Mouse (Mus musculus): ENCODE measurements around the gene Sstr3. TPM values are rescaled to one million over a fixed set of nuclear protein-coding genes. Genes with fewer than 3 reads are reported as not detected.

Sstr3 gene
- polyA plus RNA-seq, 1 experiment from 2014 or later: not detected

DNA sequence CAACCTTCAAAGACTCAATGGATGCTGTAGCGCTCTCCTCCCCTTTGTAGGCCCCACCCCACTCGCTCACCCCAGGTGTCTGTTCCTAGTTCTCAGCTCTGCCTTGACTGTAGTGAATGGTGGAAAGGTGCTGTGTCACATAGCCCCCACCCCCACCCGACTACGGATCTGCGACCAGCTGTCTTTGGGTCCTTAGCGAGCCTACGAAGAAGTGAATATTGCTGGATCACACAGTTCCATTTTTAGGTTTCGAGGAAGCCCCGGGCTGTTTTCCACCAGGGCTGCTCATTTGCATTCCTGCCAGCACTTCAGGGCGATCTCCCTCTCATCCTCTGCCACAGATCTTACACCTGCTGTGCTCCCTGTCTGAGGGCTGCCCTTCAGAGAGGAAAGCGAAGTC lies 38.9 kb upstream of the Sstr3 start:
- WGBS: 19% methylated on average over 11 of the region's 11 CpGs
- H3K9me3 ChIP-seq (replicated peaks): no peaks in the 10 kb centered on the region
- no peak overlapping the region for H3K4me3 ChIP-seq (replicated peaks)
- no peak overlapping the region for H3K9ac ChIP-seq
- H3K27ac ChIP-seq (replicated peaks): no peak overlapping the region
- H3K27me3 ChIP-seq: no peaks in the 10 kb centered on the region
- no peak overlapping the region for H3K4me2 ChIP-seq (replicated peaks)
- no peaks in the 10 kb centered on the region for H3K36me3 ChIP-seq
- no peak for ATAC-seq (ENCODE audit: insufficient number of reproducible peaks, low FRiP score, low TSS enrichment, low read depth)
- H3K4me1 ChIP-seq: peaks cover 24% of the 10 kb centered on the region; the same call in 1 of the 2 replicates

DNA sequence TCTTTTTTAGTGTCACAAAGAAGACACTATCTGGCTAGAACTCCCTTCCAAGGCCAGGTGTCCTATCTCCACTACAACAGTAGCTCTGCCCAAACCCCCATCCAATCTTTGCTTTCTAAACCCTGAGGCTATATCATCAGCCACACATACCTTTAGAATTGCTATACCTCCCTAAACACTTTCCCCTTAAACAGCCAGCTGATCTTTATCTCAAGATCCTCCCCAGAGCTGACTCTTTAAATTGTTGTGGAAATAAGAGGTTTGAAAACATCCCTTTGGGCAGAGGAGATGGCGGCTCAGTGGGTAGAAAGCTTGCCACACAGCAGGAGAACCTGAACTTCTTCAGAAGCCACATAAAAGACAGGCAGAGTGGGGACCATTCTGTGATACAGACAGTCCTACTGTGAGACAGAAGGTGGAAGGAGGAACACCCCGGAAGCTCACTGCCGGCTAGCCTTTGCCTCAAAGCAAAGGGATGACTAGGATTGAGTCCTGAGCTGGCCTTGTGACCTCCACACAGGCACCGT lies 31.9 kb upstream of the Sstr3 start:
- 42% methylated on average over 4 of the region's 4 CpGs for WGBS

DNA sequence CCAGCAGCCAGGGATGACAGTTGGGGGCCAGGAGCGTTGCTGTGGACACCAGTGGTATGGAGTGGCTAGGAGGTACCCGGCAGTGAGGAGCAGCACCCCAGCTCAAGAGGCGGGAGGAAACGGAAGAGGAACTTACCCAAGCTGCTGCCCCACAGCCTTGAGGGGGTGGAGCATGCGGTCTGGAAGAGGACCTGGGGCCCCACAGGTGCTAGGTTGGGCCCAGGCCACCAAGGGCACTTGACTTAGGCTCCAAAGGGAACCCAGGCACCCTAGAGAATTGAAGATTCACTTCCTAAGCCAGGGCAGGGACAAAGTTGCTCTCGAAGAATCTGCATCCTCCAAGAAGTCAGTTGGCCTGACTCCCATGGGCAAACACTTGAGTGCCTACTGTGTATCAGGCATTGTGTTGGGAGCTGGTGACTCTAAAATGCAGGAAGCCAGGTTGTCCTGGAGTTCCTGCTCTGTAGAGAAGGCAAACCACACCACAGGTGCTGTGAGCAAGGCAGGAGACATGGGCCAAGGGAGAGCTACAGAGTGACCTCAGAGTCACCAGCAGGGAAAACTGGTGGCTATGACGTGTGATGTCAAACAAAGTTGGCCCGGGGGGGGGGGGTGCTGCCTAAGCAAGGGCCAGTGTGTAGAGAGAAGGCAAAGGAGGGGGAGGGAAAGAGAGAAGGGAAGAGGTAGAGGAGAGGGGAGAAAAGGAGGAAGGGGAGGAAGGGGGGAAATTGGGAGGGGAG lies 28.3 kb upstream of the Sstr3 start, which contains the start of gene Rac2:
Gene Rac2 (minus strand): TSS at position 126 of the 740 bp plus-strand sequence.
- Histone ChIP-seq H3K27me3 (no peaks in the 10 kb centered on the region), H3K36me3 (no peaks in the 10 kb centered on the region), H3K9me3 (replicated peaks) (no peaks in the 10 kb centered on the region), H3K4me2 (replicated peaks) (no peak within 1 kb of the TSS), H3K4me3 (replicated peaks) (no peak within 1 kb of the TSS), H3K9ac (no peak within 1 kb of the TSS), H3K4me1 (no peaks in the 10 kb centered on the region), H3K27ac (replicated peaks) (no peak within 1 kb of the TSS)
- 78% methylated on average over 8 of the region's 8 CpGs for WGBS
- ATAC-seq (ENCODE audit: insufficient number of reproducible peaks, low FRiP score, low TSS enrichment, low read depth): no peak

More for the DNA sequence above, 31.9 kb upstream of the Sstr3 start:
- H3K27ac ChIP-seq (replicated peaks): no peak overlapping the region
- H3K4me1 ChIP-seq: peaks cover 16% of the 10 kb centered on the region; the same call in 1 of the 2 replicates
- no peaks in the 10 kb centered on the region for H3K27me3 ChIP-seq
- ATAC-seq (ENCODE audit: insufficient number of reproducible peaks, low FRiP score, low TSS enrichment, low read depth): no peak
- no peak overlapping the region for H3K9ac ChIP-seq
- no peaks in the 10 kb centered on the region for H3K36me3 ChIP-seq
- no peak overlapping the region for H3K4me2 ChIP-seq (replicated peaks)
- no peaks in the 10 kb centered on the region for H3K9me3 ChIP-seq (replicated peaks)
- H3K4me3 ChIP-seq (replicated peaks): no peak overlapping the region

DNA sequence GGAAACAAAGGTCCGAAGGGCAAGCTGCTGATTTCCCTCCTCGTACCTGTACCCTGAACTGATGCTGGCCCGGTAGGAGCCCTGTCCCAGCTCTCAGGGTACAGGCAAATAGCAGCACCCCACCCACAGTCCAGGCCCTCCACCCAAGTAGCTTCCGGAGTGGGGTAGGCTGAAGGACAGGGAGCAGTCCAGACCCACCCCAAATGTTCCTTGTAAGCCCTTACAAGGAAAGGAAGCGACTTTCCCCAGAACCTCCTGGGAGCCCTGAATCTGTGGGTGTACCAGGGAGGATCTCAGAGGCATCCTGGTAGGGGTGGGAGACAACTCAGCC lies 27.8 kb upstream of the Sstr3 start:
- no peaks in the 10 kb centered on the region for H3K27me3 ChIP-seq
- no peaks in the 10 kb centered on the region for H3K4me1 ChIP-seq
- no peaks in the 10 kb centered on the region for H3K36me3 ChIP-seq
- no peak overlapping the region for H3K4me3 ChIP-seq (replicated peaks)
- no peak overlapping the region for H3K9ac ChIP-seq
- no peak overlapping the region for H3K27ac ChIP-seq (replicated peaks)
- no peaks in the 10 kb centered on the region for H3K9me3 ChIP-seq (replicated peaks)
- no peak for ATAC-seq (ENCODE audit: insufficient number of reproducible peaks, low FRiP score, low TSS enrichment, low read depth)
- H3K4me2 ChIP-seq (replicated peaks): no peak overlapping the region
- WGBS: 92% methylated on average over 5 of the region's 5 CpGs

DNA sequence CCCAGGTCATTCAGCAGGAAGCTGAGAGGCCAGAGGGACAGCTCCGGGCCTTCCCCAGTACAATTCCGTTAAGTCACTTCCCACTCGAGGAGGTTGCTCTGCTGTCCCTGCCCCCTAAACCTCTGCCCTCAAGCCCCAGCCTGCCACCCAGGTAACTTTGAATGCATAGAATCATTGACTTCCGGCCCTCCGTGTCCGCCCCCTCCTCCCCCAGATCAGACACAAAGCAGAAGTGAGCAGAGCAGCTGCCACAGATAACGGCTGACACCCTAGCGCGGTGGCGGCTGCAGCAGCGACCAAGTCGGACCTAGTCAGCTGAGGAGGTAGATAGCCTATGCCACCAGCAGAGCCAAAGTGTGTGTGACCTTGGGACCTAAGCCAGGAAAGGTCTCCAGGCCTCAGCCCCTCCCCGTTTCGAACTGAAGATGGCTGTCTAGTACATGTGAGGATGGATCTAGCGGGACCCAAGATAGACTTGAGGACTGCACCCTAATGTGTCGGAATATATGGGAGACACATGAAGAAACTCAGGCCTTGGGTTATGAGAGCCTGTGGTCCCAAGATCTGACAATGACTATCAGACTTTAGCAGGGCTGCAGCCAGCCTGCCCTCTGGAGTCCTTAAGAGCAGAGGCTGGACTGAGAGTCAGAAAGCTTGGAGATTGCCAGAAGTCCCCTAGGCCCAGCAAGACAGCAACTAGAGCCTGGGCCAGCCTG lies 27.2 kb upstream of the Sstr3 start:
- Histone ChIP-seq H3K4me1 (no peaks in the 10 kb centered on the region), H3K9me3 (replicated peaks) (no peaks in the 10 kb centered on the region), H3K27me3 (no peaks in the 10 kb centered on the region), H3K4me2 (replicated peaks) (no peak overlapping the region), H3K36me3 (no peaks in the 10 kb centered on the region), H3K9ac (no peak overlapping the region), H3K4me3 (replicated peaks) (no peak overlapping the region), H3K27ac (replicated peaks) (no peak overlapping the region)
- WGBS: 60% methylated on average over 16 of the region's 16 CpGs
- ATAC-seq (ENCODE audit: insufficient number of reproducible peaks, low FRiP score, low TSS enrichment, low read depth): no peak

GRCm38 (mm10) chr15:78570170-78570569 lies 25.7 kb upstream of the Sstr3 start:
- 92% methylated on average over 5 of the region's 5 CpGs for WGBS
- Histone ChIP-seq H3K27me3 (no peaks in the 10 kb centered on the region), H3K9me3 (replicated peaks) (no peaks in the 10 kb centered on the region), H3K4me3 (replicated peaks) (no peak overlapping the region), H3K4me2 (replicated peaks) (no peak overlapping the region), H3K36me3 (no peaks in the 10 kb centered on the region), H3K4me1 (no peaks in the 10 kb centered on the region), H3K9ac (no peak overlapping the region), H3K27ac (replicated peaks) (no peak overlapping the region)
- no peak for ATAC-seq (ENCODE audit: insufficient number of reproducible peaks, low FRiP score, low TSS enrichment, low read depth)

DNA sequence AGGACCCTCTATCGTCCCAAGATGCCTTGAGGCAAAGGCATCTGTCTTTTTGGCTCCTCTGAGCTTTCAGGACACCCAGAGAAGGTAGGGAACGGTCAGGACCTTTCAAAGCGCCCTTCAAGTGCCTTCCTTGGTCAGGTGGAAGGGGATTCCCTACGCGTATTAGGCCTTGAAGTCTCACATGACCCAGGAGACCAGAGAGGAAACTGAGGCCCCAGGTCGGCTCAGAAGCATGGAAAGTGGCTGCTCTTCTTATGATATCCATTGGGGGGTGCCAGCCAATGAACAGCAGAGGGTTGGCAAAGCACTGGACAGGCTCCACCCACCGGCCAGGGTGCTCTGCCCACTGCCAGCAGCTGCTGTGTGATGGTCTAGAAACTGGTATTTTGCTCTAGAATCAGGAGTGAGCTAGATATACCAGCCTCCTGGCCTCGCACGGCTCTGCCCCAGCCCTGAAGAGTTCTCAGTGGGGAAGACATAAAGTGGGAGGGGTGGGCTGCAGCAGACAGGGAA lies 23.2 kb upstream of the Sstr3 start:
- no peak for ATAC-seq (ENCODE audit: insufficient number of reproducible peaks, low FRiP score, low TSS enrichment, low read depth)
- H3K27me3 ChIP-seq: no peaks in the 10 kb centered on the region
- H3K27ac ChIP-seq (replicated peaks): no peak overlapping the region
- no peaks in the 10 kb centered on the region for H3K36me3 ChIP-seq
- H3K4me2 ChIP-seq (replicated peaks): no peak overlapping the region
- 70% methylated on average over 9 of the region's 9 CpGs for WGBS
- no peak overlapping the region for H3K9ac ChIP-seq
- H3K9me3 ChIP-seq (replicated peaks): no peaks in the 10 kb centered on the region
- H3K4me3 ChIP-seq (replicated peaks): no peak overlapping the region
- no peaks in the 10 kb centered on the region for H3K4me1 ChIP-seq

DNA sequence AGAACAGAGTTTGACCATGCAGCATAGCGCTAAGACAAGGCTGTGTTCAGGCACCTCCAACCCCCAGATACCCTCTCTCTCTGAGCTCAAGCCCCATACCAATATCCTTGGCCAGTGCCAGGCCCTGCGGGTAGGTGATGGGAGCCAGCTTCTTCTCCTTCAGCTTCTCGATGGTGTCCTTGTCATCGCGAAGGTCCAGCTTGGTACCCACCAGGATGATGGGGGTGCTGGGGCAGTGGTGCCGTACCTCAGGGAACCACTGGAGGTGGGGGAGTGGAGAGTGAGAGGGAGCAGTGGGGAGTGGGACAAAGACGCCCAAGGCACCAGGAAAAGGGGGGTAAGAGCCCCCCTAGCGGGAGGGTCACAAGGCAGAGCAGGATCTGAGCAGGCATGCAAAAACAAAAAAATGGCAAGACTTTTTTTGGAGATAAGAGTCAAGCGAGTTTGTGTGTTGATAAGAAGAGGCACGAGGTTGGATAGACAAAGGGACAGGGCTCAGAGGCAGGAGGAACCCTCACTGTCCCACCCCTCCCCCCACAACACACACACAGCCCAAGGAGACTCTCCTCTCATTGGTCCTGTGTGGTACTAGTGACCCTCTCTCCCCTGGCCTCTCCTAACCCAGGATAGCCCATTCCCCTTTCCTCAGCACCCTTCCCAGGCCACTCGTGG lies 20.4 kb upstream of the Sstr3 start:
- no peak overlapping the region for H3K4me2 ChIP-seq (replicated peaks)
- H3K4me1 ChIP-seq: no peaks in the 10 kb centered on the region
- no peaks in the 10 kb centered on the region for H3K27me3 ChIP-seq
- H3K27ac ChIP-seq (replicated peaks): no peak overlapping the region
- no peak for ATAC-seq (ENCODE audit: insufficient number of reproducible peaks, low FRiP score, low TSS enrichment, low read depth)
- H3K36me3 ChIP-seq: no peaks in the 10 kb centered on the region
- H3K4me3 ChIP-seq (replicated peaks): no peak overlapping the region
- WGBS: 67% methylated on average over 11 of the region's 11 CpGs
- H3K9me3 ChIP-seq (replicated peaks): no peaks in the 10 kb centered on the region
- H3K9ac ChIP-seq: no peak overlapping the region

DNA sequence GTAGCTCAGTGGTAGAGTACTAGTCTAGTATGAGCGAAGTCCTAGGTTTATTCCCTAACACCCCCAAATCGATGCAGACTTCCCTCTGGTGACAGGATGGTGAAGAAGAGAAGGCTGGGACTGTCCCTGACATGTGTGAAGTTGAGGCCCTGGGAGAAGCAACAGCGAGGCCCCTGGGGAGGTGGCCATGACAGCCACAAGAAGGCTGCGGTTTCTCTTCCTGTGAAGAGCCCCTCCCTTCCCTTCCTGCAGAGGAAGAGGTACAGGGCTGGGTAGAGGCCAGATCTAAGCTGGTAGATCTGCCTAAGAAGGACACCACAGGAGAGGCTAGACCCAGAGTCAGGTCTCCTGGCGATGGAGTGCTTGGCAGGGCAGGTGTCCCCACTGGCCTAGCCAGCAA lies 19.5 kb upstream of the Sstr3 start:
- H3K9ac ChIP-seq: no peak overlapping the region
- 76% methylated on average over 5 of the region's 5 CpGs for WGBS

DNA sequence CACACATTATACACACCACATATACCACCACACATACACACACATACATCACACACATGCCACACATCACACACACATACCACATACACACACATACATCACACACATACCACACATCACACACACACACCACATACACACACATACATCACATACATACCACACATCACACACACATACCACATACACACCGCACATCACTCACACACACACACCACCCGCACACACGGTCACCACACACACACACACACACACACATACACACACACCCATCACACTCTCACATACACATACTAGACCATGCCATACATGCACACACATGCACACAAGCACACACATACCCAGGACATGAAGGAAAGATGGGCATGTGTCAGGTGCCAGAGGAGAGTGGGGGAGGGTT lies 18.9 kb upstream of the Sstr3 start:
- Histone ChIP-seq H3K4me2 (replicated peaks) (no peak overlapping the region), H3K36me3 (no peaks in the 10 kb centered on the region), H3K9ac (no peak overlapping the region), H3K9me3 (replicated peaks) (no peaks in the 10 kb centered on the region), H3K4me3 (replicated peaks) (no peak overlapping the region), H3K4me1 (no peaks in the 10 kb centered on the region), H3K27ac (replicated peaks) (no peak overlapping the region), H3K27me3 (no peaks in the 10 kb centered on the region)
- ATAC-seq (ENCODE audit: insufficient number of reproducible peaks, low FRiP score, low TSS enrichment, low read depth): no peak
- WGBS: 92% methylated on average over 3 of the region's 3 CpGs

More for the DNA sequence above, 19.5 kb upstream of the Sstr3 start:
- no peak overlapping the region for H3K4me2 ChIP-seq (replicated peaks)
- no peak overlapping the region for H3K4me3 ChIP-seq (replicated peaks)
- no peaks in the 10 kb centered on the region for H3K36me3 ChIP-seq
- no peak for ATAC-seq (ENCODE audit: insufficient number of reproducible peaks, low FRiP score, low TSS enrichment, low read depth)
- H3K9me3 ChIP-seq (replicated peaks): no peaks in the 10 kb centered on the region
- no peak overlapping the region for H3K27ac ChIP-seq (replicated peaks)
- no peaks in the 10 kb centered on the region for H3K27me3 ChIP-seq
- no peaks in the 10 kb centered on the region for H3K4me1 ChIP-seq

Data from embryonic facial prominence, embryonic 15.5 days (tissue).